Comparison of ENCODE assay signal across 8 mouse cellular contexts in genomic region chr4:138454571-138455140, GRCm38 (mm10). TPM values are rescaled to one million over a fixed set of nuclear protein-coding genes. Genes with fewer than 3 reads are reported as not detected.
DNase-seq lines count a peak whose midpoint lies in the region; ATAC-seq and TF ChIP-seq lines count a peak whose summit lies in the region.

No protein-coding gene starts in this region.

- peak overlapping the region; percentile 64 for H3ac ChIP-seq in C2C12 (ENCODE audit: control insufficient read depth, insufficient read length, low read depth)

- TF ChIP-seq POLR2A in liver, adult 2 months (IDR thresholded peaks at IDR 0.05; ENCODE audit: extremely low read depth, insufficient read depth, low read length): 0 out of 2 replicates have a peak, but pooled peaks have one; percentile 10

- H3K4me1 ChIP-seq in embryonic facial prominence, embryonic 10.5 days: peaks cover 57% of the 10 kb centered on the region
- H3K4me1 ChIP-seq in heart, embryonic 11.5 days (ENCODE audit: control insufficient read depth, insufficient read depth, low read length): peaks cover 10% of the 10 kb centered on the region
- peaks cover 43% of the 10 kb centered on the region for H3K4me1 ChIP-seq in kidney, embryonic 14.5 days (ENCODE audit: control insufficient read depth, insufficient read depth, low read length)
- peaks cover 17% of the 10 kb centered on the region for H3K4me1 ChIP-seq in liver, adult 2 months (ENCODE audit: control insufficient read depth, insufficient read depth, low read length)
- peaks cover 55% of the 10 kb centered on the region for H3K4me1 ChIP-seq in neural tube, embryonic 13.5 days (replicated peaks)

- peak overlapping the region; percentile 98 for H3K4me2 ChIP-seq in heart, embryonic 11.5 days
- H3K4me2 ChIP-seq in kidney, embryonic 14.5 days (replicated peaks; ENCODE audit: low read depth, low read length): peak overlapping the region; percentile 58
- H3K4me2 ChIP-seq in neural tube, embryonic 13.5 days: peak overlapping the region; percentile 86

- H3K79me2 ChIP-seq in C2C12 (ENCODE audit: control insufficient read depth, insufficient read depth): no peaks in the 10 kb centered on the region
- peaks cover 10% of the 10 kb centered on the region; the same call in 1 of the 2 replicates for H3K79me2 ChIP-seq in liver, adult 2 months (ENCODE audit: control insufficient read depth, insufficient read depth, low read length)

- H3K9ac ChIP-seq in heart, embryonic 11.5 days (ENCODE audit: low read depth, low read length): peak overlapping the region; percentile 72
- H3K9ac ChIP-seq in kidney, embryonic 14.5 days (ENCODE audit: low read depth, low read length): peak overlapping the region; percentile 92
- H3K9ac ChIP-seq in liver, adult 2 months (ENCODE audit: low read depth, low read length): peak overlapping the region; percentile 100
- H3K9ac ChIP-seq in neural tube, embryonic 13.5 days: peak overlapping the region; percentile 100

- no peaks in the 10 kb centered on the region for H3K36me3 ChIP-seq in C2C12 (ENCODE audit: control insufficient read depth, insufficient read depth)
- H3K36me3 ChIP-seq in embryonic facial prominence, embryonic 10.5 days (replicated peaks): no peaks in the 10 kb centered on the region
- H3K36me3 ChIP-seq in heart, embryonic 11.5 days (ENCODE audit: control insufficient read depth, insufficient read depth, low read length): no peaks in the 10 kb centered on the region
- H3K36me3 ChIP-seq in kidney, embryonic 14.5 days (ENCODE audit: control insufficient read depth, insufficient read depth, low read length): no peaks in the 10 kb centered on the region
- no peaks in the 10 kb centered on the region for H3K36me3 ChIP-seq in liver, adult 2 months (ENCODE audit: control insufficient read depth, insufficient read depth, low read length)
- H3K36me3 ChIP-seq in neural tube, embryonic 13.5 days: 0 out of 2 replicates have a peak, but pooled peaks cover 3% of the 10 kb centered on the region

- no peaks in the 10 kb centered on the region for H3K79me3 ChIP-seq in C2C12 (ENCODE audit: low read depth)

- peak overlapping the region; percentile 6 for H3K4me3 ChIP-seq in C2C12 (ENCODE audit: insufficient read depth, poor library complexity, severe bottlenecking)
- H3K4me3 ChIP-seq in embryonic facial prominence, embryonic 10.5 days: peak overlapping the region; percentile 89
- peak overlapping the region; percentile 74 for H3K4me3 ChIP-seq in heart, embryonic 11.5 days (ENCODE audit: low read depth, low read length)
- peak overlapping the region; percentile 85 for H3K4me3 ChIP-seq in kidney, embryonic 14.5 days (ENCODE audit: low read length)
- peak overlapping the region; percentile 99 for H3K4me3 ChIP-seq in liver, adult 2 months (ENCODE audit: insufficient read depth, low read depth, low read length)
- H3K4me3 ChIP-seq in neural tube, embryonic 13.5 days: peak overlapping the region; percentile 98

- ATAC-seq in heart, embryonic 11.5 days (replicated peaks; ENCODE audit: insufficient number of reproducible peaks, low FRiP score, low TSS enrichment): peak; percentile 36
- peak; percentile 37; the same call in 1 of the 2 replicates for ATAC-seq in kidney, embryonic 14.5 days (ENCODE audit: low FRiP score, low TSS enrichment)
- peak; percentile 57 for ATAC-seq in neural tube, embryonic 13.5 days (ENCODE audit: low read depth)

- H3K27me3 ChIP-seq in C2C12 (ENCODE audit: control insufficient read depth, insufficient read depth, insufficient read length): peaks cover 37% of the 10 kb centered on the region
- peaks cover 98% of the 10 kb centered on the region for H3K27me3 ChIP-seq in embryonic facial prominence, embryonic 10.5 days (replicated peaks; ENCODE audit: low read depth, poor library complexity, severe bottlenecking)
- peaks cover 90% of the 10 kb centered on the region for H3K27me3 ChIP-seq in heart, embryonic 11.5 days (ENCODE audit: control insufficient read depth, insufficient read depth, low read length)
- H3K27me3 ChIP-seq in kidney, embryonic 14.5 days (ENCODE audit: control insufficient read depth, insufficient read depth, low read length): no peaks in the 10 kb centered on the region; the same call in 1 of the 2 replicates
- H3K27me3 ChIP-seq in liver, adult 2 months (ENCODE audit: control insufficient read depth, insufficient read depth, low read length): no peaks in the 10 kb centered on the region
- no peaks in the 10 kb centered on the region; the same call in 1 of the 2 replicates for H3K27me3 ChIP-seq in neural tube, embryonic 13.5 days

- peak overlapping the region; percentile 87 for H3K27ac ChIP-seq in embryonic facial prominence, embryonic 10.5 days (replicated peaks)
- H3K27ac ChIP-seq in heart, embryonic 11.5 days (ENCODE audit: low read depth, low read length): 0 out of 2 replicates have a peak overlapping the region, but pooled peaks have one; percentile 60
- H3K27ac ChIP-seq in kidney, embryonic 14.5 days (ENCODE audit: low read depth, low read length): peak overlapping the region; percentile 94
- H3K27ac ChIP-seq in liver, adult 2 months (replicated peaks; ENCODE audit: insufficient read depth, low read depth, low read length): peak overlapping the region; percentile 87
- H3K27ac ChIP-seq in neural tube, embryonic 13.5 days (replicated peaks): peak overlapping the region; percentile 99

- DNase-seq in adrenal gland, adult 18-20 months (ENCODE audit: low spot score in 2 of 2): peak; percentile 69
- peak; percentile 80 for DNase-seq in embryonic facial prominence, embryonic 10.5 days (ENCODE audit: low spot score)
- peak; percentile 58 for DNase-seq in liver, adult 2 months (ENCODE audit: extremely low read depth, low read depth, low spot score)
- DNase-seq in yolk sac, embryonic 10.5 days (ENCODE audit: low spot score): peak; percentile 76

- no peak for TF ChIP-seq CTCF in C2C12 (IDR thresholded peaks at IDR 0.05; ENCODE audit: control insufficient read depth, insufficient read depth, insufficient read length)
- no peak for TF ChIP-seq CTCF in liver, adult 2 months (IDR thresholded peaks at IDR 0.05; ENCODE audit: low read depth, low read length)

- no peaks in the 10 kb centered on the region for H3K9me3 ChIP-seq in embryonic facial prominence, embryonic 10.5 days
- H3K9me3 ChIP-seq in heart, embryonic 11.5 days (replicated peaks; ENCODE audit: control insufficient read depth, low read length): no peaks in the 10 kb centered on the region
- H3K9me3 ChIP-seq in kidney, embryonic 14.5 days (ENCODE audit: control insufficient read depth, low read length): no peaks in the 10 kb centered on the region
- no peaks in the 10 kb centered on the region for H3K9me3 ChIP-seq in neural tube, embryonic 13.5 days

- 2% methylated on average over 78 of the region's 78 CpGs for WGBS in embryonic facial prominence, embryonic 10.5 days
- WGBS in heart, embryonic 11.5 days (ENCODE audit: insufficient replicate concordance): under 1% methylated on average over 56 of the region's 78 CpGs
- WGBS in kidney, embryonic 14.5 days: under 1% methylated on average over 61 of the region's 78 CpGs
- WGBS in liver, adult 2 months: under 1% methylated on average over 75 of the region's 78 CpGs
- WGBS in neural tube, embryonic 13.5 days: under 1% methylated on average over 73 of the region's 78 CpGs

TF ChIP-seq in C2C12, 6 proteins besides CTCF, POLR2A, EP300 and RAD21:
- TF ChIP-seq MAX (IDR thresholded peaks at IDR 0.05): no peak

RNA-seq across cellular contexts. Expression of gene Camk2n1, which starts 0.5 kb away (rescaled TPM):
- 0.48 TPM for polyA plus RNA-seq in C2C12 (2012; fragmentation: generic; extraction: Trizol)
- total RNA-seq in adrenal gland, adult 18-20 months (2021): 10 to 100 TPM; 20.3 to 29.6 TPM
- polyA plus RNA-seq in embryonic facial prominence, embryonic 10.5 days (2016; fragmentation: Nextera tagmentation; extraction: Ambion mirVana): 1.1 and 1.2 TPM in 2 replicates
- polyA plus RNA-seq in heart, embryonic 11.5 days (2014; fragmentation: Nextera tagmentation; extraction: Ambion mirVana): 1.2 and 1.4 TPM in 2 replicates
- polyA plus RNA-seq in kidney, embryonic 14.5 days (2014; fragmentation: Nextera tagmentation; extraction: Ambion mirVana): 7.4 and 10.1 TPM in 2 replicates
- total RNA-seq in liver, adult 2 months (2014; rRNA removed): 15.4 and 18.6 TPM in 2 replicates
- 40.4 and 52.5 TPM in 2 replicates for polyA plus RNA-seq in liver, adult 2 months (2012; rRNA removed)
- 15.0 and 15.3 TPM in 2 replicates for polyA plus RNA-seq in neural tube, embryonic 13.5 days (2015; fragmentation: Nextera tagmentation; extraction: Ambion mirVana)

RNA-seq across cellular contexts. Expression of gene Mul1, which starts 20.2 kb away (rescaled TPM):
- polyA plus RNA-seq in C2C12 (2012; fragmentation: generic; extraction: Trizol): 26.5 TPM
- 10 to 100 TPM; 56.3 to 59.3 TPM for total RNA-seq in adrenal gland, adult 18-20 months (2021)
- polyA plus RNA-seq in embryonic facial prominence, embryonic 10.5 days (2016; fragmentation: Nextera tagmentation; extraction: Ambion mirVana): 19.7 and 20.8 TPM in 2 replicates
- 16.1 and 18.2 TPM in 2 replicates for polyA plus RNA-seq in heart, embryonic 11.5 days (2014; fragmentation: Nextera tagmentation; extraction: Ambion mirVana)
- 16.7 and 16.9 TPM in 2 replicates for polyA plus RNA-seq in kidney, embryonic 14.5 days (2014; fragmentation: Nextera tagmentation; extraction: Ambion mirVana)
- 17.4 and 18.6 TPM in 2 replicates for total RNA-seq in liver, adult 2 months (2014; rRNA removed)
- polyA plus RNA-seq in liver, adult 2 months (2012; rRNA removed): 25.0 and 28.9 TPM in 2 replicates
- 19.8 and 21.6 TPM in 2 replicates for polyA plus RNA-seq in neural tube, embryonic 13.5 days (2015; fragmentation: Nextera tagmentation; extraction: Ambion mirVana)

RNA-seq across cellular contexts. Expression of gene Fam43b, which starts 58.3 kb away (rescaled TPM):
- not detected for polyA plus RNA-seq in C2C12 (2012; fragmentation: generic; extraction: Trizol)
- total RNA-seq in adrenal gland, adult 18-20 months (2021): 1 to 10 TPM; 1.6 to 2.2 TPM
- 0.13 TPM in 1 of 2 replicates, not detected in the other for polyA plus RNA-seq in embryonic facial prominence, embryonic 10.5 days (2016; fragmentation: Nextera tagmentation; extraction: Ambion mirVana)
- polyA plus RNA-seq in heart, embryonic 11.5 days (2014; fragmentation: Nextera tagmentation; extraction: Ambion mirVana): 0.07 TPM in 1 of 2 replicates, not detected in the other
- polyA plus RNA-seq in kidney, embryonic 14.5 days (2014; fragmentation: Nextera tagmentation; extraction: Ambion mirVana): not detected in 2 replicates
- not detected in 2 replicates for total RNA-seq in liver, adult 2 months (2014; rRNA removed)
- polyA plus RNA-seq in liver, adult 2 months (2012; rRNA removed): not detected in 2 replicates
- 2.2 and 2.6 TPM in 2 replicates for polyA plus RNA-seq in neural tube, embryonic 13.5 days (2015; fragmentation: Nextera tagmentation; extraction: Ambion mirVana)

Comparison
In these comparisons a context has a peak if more than half of its experiments do, and no peak if none do; other contexts are left out.
1. Peak in every context shown above with its lines: DNase-seq, ATAC-seq, H3K4me3 ChIP-seq and H3K27ac ChIP-seq.
2. H3K4me3 ChIP-seq: peak in every context shown above with its lines; median percentile 99 in liver, adult 2 months; 98 in neural tube, embryonic 13.5 days; 89 in embryonic facial prominence, embryonic 10.5 days; 85 in kidney, embryonic 14.5 days; 74 in heart, embryonic 11.5 days; 6 in C2C12.